Mouse (Mus musculus) ovary, postnatal 36 days (tissue): Measurements from ENCODE around the gene Olfr1321.

Experiments
- DNase-seq: peaks from one replicate; pipeline ENCODE4 v3.0.0; 2022; ENCODE audit warnings: low spot score, mixed read lengths

Gene Olfr1321

DNA sequence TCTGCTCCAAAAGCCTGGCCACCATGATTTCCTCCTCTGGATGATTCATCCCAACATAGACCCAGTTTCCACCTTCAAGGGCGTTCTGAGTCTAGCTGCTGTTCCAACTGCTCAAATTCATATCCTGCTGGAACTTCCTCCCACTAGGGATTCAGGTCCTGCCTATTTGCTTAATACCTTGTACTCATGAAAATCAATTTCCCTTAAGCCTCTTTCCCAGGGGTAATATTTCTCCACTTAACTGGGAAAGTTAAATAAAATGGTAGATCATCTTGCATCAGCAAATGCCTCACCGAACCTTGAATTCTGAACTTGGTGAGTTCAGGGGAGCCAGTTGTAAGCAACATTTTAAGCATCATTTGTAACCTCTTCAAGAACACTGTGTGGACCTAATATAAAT, at the start of gene Olfr1321:
Gene Olfr1321 (minus strand): TSS at position 101 of the 400 bp plus-strand sequence.
- no peak for DNase-seq

DNA sequence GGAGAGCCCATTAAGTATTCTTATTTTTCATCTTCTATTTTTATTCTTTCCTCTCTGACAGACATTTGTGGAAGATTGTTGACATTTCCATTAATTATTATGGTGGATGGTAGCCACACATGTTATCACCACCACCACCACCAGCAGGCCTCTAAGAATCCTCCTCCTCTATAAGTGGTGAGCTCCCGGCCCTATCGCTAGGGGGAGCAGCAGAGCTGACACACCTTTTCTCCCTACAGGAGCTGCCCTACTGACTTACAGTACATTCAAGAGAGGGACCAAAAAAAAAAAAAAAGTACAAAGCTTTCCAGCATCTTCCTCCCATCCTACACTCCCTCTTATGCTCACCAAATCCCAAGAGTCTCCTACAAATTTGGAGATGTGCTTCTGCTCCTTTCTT, 36.0 kb upstream of the Olfr1321 start:
- DNase-seq, result no peak

DNA sequence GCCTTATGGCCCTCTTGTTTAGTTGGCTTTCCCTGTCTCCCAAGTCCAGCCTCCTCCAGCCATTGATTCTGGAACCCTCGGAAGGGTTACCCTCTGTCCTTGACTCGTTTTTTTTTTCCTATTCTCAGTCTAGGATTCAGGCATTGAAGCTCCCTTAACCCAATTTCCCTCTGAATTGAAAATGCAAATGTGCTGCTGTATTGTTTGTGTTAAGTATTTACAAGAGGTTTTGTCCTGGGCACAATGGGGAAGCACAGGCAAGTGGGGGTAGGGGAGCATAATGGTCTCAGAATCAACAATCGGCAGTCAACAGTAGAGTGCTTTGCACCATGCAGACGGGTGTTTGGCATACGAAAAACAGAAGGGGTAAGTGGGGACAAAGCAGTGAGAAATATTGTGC, 10.3 kb upstream of the Olfr1321 start:
- DNase-seq, result no peak
